Mouse (Mus musculus) lung, postnatal 0 days (tissue): ENCODE measurements around the gene Hoxc11.

Source experiments
- CTCF ChIP-seq: IDR thresholded peaks from 2 replicates; pipeline ENCODE4 v1.5.1; 2016; ENCODE audit warnings: antibody characterized with exemption, mild to moderate bottlenecking
- EP300 ChIP-seq: IDR thresholded peaks from 2 replicates; pipeline ENCODE4 v1.6.1; 2016; ENCODE audit warnings: antibody characterized with exemption, mild to moderate bottlenecking, control low read depth

GRCm38 (mm10) chr15:102972254-102972653, 18.0 kb downstream of the Hoxc11 start:
- TF ChIP-seq CTCF: no peak
- no peak for TF ChIP-seq EP300
